Mouse (Mus musculus) E14TG2a.4 (cell line): ENCODE results near the gene Ccdc78.

Experiments
- CTCF ChIP-seq: conservative IDR thresholded peaks from 2 replicates; pipeline ENCODE4 v1.5.1; 2014; ENCODE audit warnings: low read length
- NANOG ChIP-seq: IDR thresholded peaks from 2 replicates; pipeline ENCODE4 v1.6.1; 2014; ENCODE audit warnings: borderline replicate concordance, low read length, mixed read lengths
- POU5F1 ChIP-seq: IDR thresholded peaks from 2 replicates; pipeline ENCODE4 v1.6.1; 2014; ENCODE audit warnings: low read length, borderline replicate concordance

- no peak for TF ChIP-seq CTCF
- no peak for TF ChIP-seq NANOG
- no peak for TF ChIP-seq POU5F1
These were observed 31.3 kb downstream of the Ccdc78 start for GRCm38 (mm10) chr17:25817662-25818061.
